Mouse (Mus musculus) layer of hippocampus, adult 8-10 months (tissue): ENCODE results near the gene Rad9b. TPM values are rescaled to one million over a fixed set of nuclear protein-coding genes. Genes with fewer than 3 reads are reported as not detected.

Experiments
- DNase-seq, 2 experiments: peaks; one replicate each; pipeline ENCODE4 v3.0.0; 2022; ENCODE audit warnings: low spot score in 2 of 2
- total RNA-seq, 4 experiments: library from RNA; stranded (reverse); gene quantifications; 2 replicates each; pipeline ENCODE4 v1.2.4; 2022

Gene Rad9b
- total RNA-seq, 4 experiments from 2014 or later, result 3.2 to 5.0 (median 4.1) TPM

DNA sequence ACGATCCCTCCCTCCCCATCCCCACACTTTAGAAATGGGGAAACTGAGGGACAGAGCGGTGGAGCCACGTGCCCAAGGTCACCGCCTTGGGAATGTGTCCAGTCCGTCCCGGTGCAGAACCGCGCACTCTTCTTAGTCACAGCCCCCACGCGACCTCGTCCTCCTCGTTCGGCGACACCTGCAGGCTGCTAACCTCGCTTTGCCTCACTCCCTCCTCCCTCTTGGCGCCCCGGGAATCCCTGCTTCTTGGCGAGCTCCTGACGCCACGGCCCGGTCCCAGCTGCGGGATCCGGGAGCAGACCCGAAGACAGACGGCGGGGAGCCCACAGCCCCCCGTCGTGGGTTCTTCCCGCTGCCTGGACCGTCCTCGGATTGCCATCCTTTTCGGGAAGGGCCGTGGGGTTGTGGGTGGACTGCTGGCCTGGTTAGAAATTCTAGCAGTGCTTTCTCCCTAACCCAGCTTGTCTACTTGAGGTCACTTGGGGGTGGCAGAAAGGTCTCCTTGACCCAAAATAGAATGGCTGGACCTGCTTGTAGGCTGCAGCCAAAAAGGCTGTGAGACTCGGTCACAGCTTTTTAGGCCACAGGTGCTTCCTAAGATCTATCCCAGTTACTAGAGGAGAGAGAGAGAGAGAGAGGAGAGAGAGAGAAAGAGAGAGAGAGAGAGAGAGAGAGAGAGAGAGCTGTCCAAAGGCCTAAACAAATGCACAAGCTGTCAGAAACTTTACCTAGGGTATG is 68.8 kb downstream of the Rad9b start:
- DNase-seq, result no peak

- peak; percentile 82 to 84 for DNase-seq
Measured at GRCm38 (mm10) chr5:122284183-122285028, 69.6 kb downstream of the Rad9b start, which contains the start of gene Pptc7. Pptc7 (plus strand) TSS chr5:122284365.

DNA sequence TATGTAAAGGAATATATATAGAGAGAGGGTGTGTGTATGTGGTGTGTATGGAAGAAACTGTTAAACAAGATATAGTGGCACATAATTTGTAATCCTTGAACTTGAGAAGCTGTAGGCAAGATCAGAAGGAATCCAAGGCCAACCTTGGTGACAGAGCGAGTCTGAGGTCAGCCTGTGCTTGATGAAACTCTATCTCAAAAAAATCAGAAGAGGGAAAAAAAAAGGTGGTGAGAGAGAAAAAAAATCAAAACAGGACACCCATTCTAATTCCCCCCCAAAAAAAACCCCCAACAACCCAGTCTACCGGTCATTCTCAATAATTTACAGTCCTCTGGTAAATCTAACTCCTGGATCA is 70.2 kb downstream of the Rad9b start:
- DNase-seq, result no peak

GRCm38 (mm10) chr5:122280827-122281462 is 73.1 kb downstream of the Rad9b start:
- no peak for DNase-seq

DNA sequence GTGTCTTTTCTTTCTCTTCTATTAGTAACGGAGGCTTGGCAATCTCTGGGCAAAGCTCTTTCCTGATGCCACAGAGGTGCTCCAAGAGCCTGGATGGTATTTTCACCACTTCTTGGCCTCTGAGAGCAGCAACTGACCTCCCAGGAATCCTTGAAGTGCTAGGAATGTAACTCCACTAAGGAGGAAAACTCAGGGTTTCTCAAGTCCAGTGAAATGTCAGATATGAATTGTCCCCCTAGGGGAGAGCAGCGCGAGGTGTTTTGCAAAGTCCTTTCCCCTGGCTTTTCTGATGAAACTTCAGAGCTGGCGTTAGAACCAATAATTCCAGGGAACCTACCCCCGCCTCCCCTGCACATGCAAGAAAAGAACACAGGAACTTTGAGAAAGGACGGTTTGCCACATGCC is 73.6 kb downstream of the Rad9b start:
- no peak for DNase-seq

- no peak for DNase-seq
Measured at GRCm38 (mm10) chr5:122279799-122280421, 74.1 kb downstream of the Rad9b start.

- DNase-seq, result no peak
Measured at GRCm38 (mm10) chr5:122278946-122279345, 75.1 kb downstream of the Rad9b start.

DNA sequence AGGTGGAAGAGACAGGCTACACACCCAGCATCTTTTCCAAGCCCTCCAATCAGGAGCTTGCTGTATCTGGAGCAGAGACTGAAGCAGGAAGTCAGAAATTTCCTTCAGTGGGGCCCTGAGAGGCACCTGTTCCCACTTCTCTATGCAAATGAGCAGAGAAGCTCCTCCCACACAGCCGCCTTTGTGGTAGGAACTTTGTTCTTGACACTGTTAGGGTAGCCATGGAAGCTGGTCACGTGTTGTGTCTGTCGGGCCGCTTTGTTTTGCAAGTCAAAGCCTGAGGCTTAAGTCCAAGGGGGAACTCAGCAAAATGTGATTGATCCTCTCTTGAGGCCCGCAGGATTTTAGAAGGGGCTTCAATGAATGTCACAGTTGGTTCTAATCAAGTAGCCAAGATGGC is 79.2 kb downstream of the Rad9b start:
- no peak for DNase-seq

Other genes starting within 250 kb of the Rad9b start
- gene Ccdc63, start 213.4 kb downstream of the Rad9b start, total RNA-seq, result 1 to 10 TPM in 1 of 4 experiments, under 1 TPM in 3; 0.29 to 1.7 (median 0.48) TPM
- gene Ppp1cc, start 196.0 kb downstream of the Rad9b start, total RNA-seq, result 100 to 1,000 TPM; 165 to 238 (median 203) TPM
- 10 to 100 TPM in 2 of 4 experiments, 1 to 10 TPM in 2; 2.1 to 22.9 (median 8.2) TPM for gene Hvcn1, start 147.4 kb downstream of the Rad9b start, total RNA-seq
- gene Tctn1, start 89.8 kb downstream of the Rad9b start, total RNA-seq, result 10 to 100 TPM; 14.7 to 17.7 (median 16.1) TPM
- 10 to 100 TPM; 41.0 to 48.0 (median 43.7) TPM for gene Pptc7, start 69.9 kb downstream of the Rad9b start, total RNA-seq
- gene Vps29, start 136 bp upstream of the Rad9b start, total RNA-seq, result 100 to 1,000 TPM; 164 to 207 (median 188) TPM
- gene Gpn3, start 17.6 kb upstream of the Rad9b start, total RNA-seq, result 10 to 100 TPM; 20.7 to 29.4 (median 27.1) TPM
- gene Fam216a, start 18.1 kb upstream of the Rad9b start, total RNA-seq, result 10 to 100 TPM; 70.9 to 74.0 (median 72.8) TPM
- gene Arpc3, start 37.6 kb upstream of the Rad9b start, total RNA-seq, result 100 to 1,000 TPM; 232 to 259 (median 252) TPM
- 10 to 100 TPM; 33.0 to 39.2 (median 36.3) TPM for gene Anapc7, start 67.5 kb upstream of the Rad9b start, total RNA-seq
- gene Atp2a2, start 148.0 kb upstream of the Rad9b start, total RNA-seq, result 100 to 1,000 TPM; 558 to 681 (median 612) TPM